Comparison of ENCODE assay signal across 23 mouse cellular contexts in the genomic region with DNA sequence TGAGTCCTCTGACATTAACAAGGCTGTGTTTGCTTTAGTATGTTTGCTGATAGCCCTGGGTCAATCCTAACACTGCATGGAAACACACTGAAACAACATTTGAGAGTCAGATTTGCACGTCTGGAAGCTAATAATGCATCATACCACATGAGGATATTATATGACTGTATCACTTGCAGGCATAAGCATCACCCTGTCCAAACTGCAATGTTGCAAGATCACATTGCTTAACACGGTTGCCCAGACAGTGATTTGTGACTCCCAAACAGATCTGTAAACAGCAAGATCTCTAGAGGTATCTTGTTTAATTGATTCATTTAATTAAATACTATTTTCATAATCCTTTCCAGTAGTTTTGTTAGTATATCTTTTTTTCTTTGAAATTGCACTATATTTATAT. TPM values are rescaled to one million over a fixed set of nuclear protein-coding genes. Genes with fewer than 3 reads are reported as not detected.
"Had no signal": no experiment of that assay in that cellular context is flagged by ENCODE, and none has a peak within 500 bp of the region (broad histone marks: within the 10 kb centered on the region; RNA-seq: fewer than 3 reads in every experiment).

No protein-coding gene starts in this region.

- H3K4me1 ChIP-seq: midbrain, embryonic 12.5 days; neural tube, embryonic 13.5 days; neural tube, embryonic 15.5 days; stomach, embryonic 15.5 days had no signal

- H3K27ac ChIP-seq: midbrain, embryonic 10.5 days; midbrain, embryonic 12.5 days; neural tube, embryonic 13.5 days; neural tube, embryonic 15.5 days; stomach, embryonic 15.5 days; stomach, postnatal 0 days had no signal

- H3K27me3 ChIP-seq: midbrain, embryonic 12.5 days; neural tube, embryonic 13.5 days; neural tube, embryonic 15.5 days; stomach, embryonic 15.5 days had no signal

- H3K9me3 ChIP-seq: midbrain, embryonic 12.5 days; neural tube, embryonic 13.5 days; neural tube, embryonic 15.5 days; stomach, embryonic 15.5 days had no signal

- DNase-seq: lung, adult 18-20 months; lung, postnatal 10 days; lung, postnatal 4 days; midbrain, embryonic 14.5 days; retina, postnatal 1 day; right cerebral cortex, adult 18-20 months; right cerebral cortex, postnatal 25 days; right cerebral cortex, postnatal 4 days; thymus, adult 2 months; thymus, postnatal 25 days; thymus, postnatal 4 days had no signal

- ATAC-seq: midbrain, embryonic 16.5 days had no signal

- H3K9ac ChIP-seq: lung, embryonic 14.5 days; midbrain, embryonic 12.5 days; neural tube, embryonic 13.5 days; neural tube, embryonic 15.5 days; stomach, embryonic 15.5 days had no signal

- H3K4me2 ChIP-seq: lung, embryonic 14.5 days; midbrain, embryonic 12.5 days; neural tube, embryonic 13.5 days; neural tube, embryonic 15.5 days; stomach, embryonic 15.5 days had no signal

- H3K36me3 ChIP-seq: midbrain, embryonic 10.5 days; midbrain, embryonic 12.5 days; neural tube, embryonic 13.5 days; neural tube, embryonic 15.5 days; stomach, embryonic 15.5 days had no signal

- H3K4me3 ChIP-seq: midbrain, embryonic 10.5 days; midbrain, embryonic 12.5 days; myocyte; neural tube, embryonic 13.5 days; neural tube, embryonic 15.5 days; stomach, embryonic 15.5 days had no signal

RNA-seq across cellular contexts. Expression of gene Klhl31, which starts 17.9 kb away (rescaled TPM):
- total RNA-seq: megakaryocyte, adult 5-6 weeks; megakaryocyte-erythroid progenitor cell, adult 5-6 weeks had no signal
- polyA plus RNA-seq: midbrain, embryonic 14.5 days; spleen, adult 2 months had no signal
